In the genomic region with DNA sequence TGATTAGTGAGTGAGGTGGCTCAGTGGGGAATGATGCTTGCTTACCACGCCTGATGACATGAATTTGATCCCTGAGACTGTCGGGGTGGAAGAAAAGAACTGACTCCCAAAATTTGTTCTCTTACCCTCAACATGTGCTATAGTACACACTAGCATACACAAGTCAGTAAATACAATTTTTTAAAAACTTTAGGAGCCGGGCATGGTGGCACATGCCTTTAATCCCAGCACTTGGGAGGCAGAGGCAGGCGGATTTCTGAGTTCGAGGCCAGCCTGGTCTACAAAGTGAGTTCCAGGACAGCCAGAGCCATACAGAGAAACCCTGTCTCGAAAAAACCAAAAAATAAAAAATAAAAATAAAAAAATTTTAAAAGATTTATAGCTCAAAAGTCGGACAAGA, we compare ENCODE assay signal across 5 mouse cellular contexts. TPM values are rescaled to one million over a fixed set of nuclear protein-coding genes. Genes with fewer than 3 reads are reported as not detected.
DNase-seq lines count a peak whose midpoint lies in the region; ATAC-seq and TF ChIP-seq lines count a peak whose summit lies in the region.
"Not testable (repeated sequence)": the region's sequence is repeated elsewhere in the genome, so short reads cannot be mapped to it uniquely, and the experiment has no call there.

No protein-coding gene starts in this region.

- H3K9ac ChIP-seq in heart, embryonic 14.5 days (ENCODE audit: low read length); kidney, embryonic 16.5 days (replicated peaks; ENCODE audit: low read length): not testable (repeated sequence)

- 89% methylated on average over 6 of the region's 7 CpGs for WGBS in heart, embryonic 14.5 days
- WGBS in kidney, embryonic 16.5 days, result 85% methylated on average over 7 of the region's 7 CpGs

- not testable (repeated sequence) for H3K36me3 ChIP-seq in heart, embryonic 14.5 days (ENCODE audit: control insufficient read depth, insufficient read depth, low read length); kidney, embryonic 16.5 days (ENCODE audit: insufficient read depth, low read length)
- H3K36me3 ChIP-seq in megakaryocyte, embryonic 14.5 days (replicated peaks; ENCODE audit: low read length), result peaks cover 31% of the 10 kb centered on the region

- not testable (repeated sequence) for H3K27me3 ChIP-seq in heart, embryonic 14.5 days (ENCODE audit: control insufficient read depth, insufficient read depth, low read length); kidney, embryonic 16.5 days (ENCODE audit: insufficient read depth, low read length); megakaryocyte, embryonic 14.5 days (replicated peaks)

- not testable (repeated sequence) for H3K4me3 ChIP-seq in bone marrow macrophage, adult 2 months (ENCODE audit: insufficient read depth, low read length); heart, embryonic 14.5 days (ENCODE audit: control insufficient read depth in 1 of 2, insufficient read depth in 1 of 2, low read depth in 1 of 2, low read length in 2 of 2); kidney, embryonic 16.5 days (ENCODE audit: low read length)
- peak overlapping the region; percentile 99 for H3K4me3 ChIP-seq in megakaryocyte, embryonic 14.5 days (replicated peaks)

- not testable (repeated sequence) for ATAC-seq in heart, embryonic 14.5 days (ENCODE audit: insufficient number of reproducible peaks, insufficient read depth, low FRiP score, low read depth); kidney, embryonic 16.5 days (ENCODE audit: low FRiP score, low TSS enrichment)

- H3K9me3 ChIP-seq in heart, embryonic 14.5 days (ENCODE audit: control insufficient read depth, low read length); kidney, embryonic 16.5 days (ENCODE audit: low read length); megakaryocyte, embryonic 14.5 days: not testable (repeated sequence)

- H3K27ac ChIP-seq in bone marrow macrophage, adult 2 months (ENCODE audit: insufficient read depth, low read depth, low read length), result peak overlapping the region; percentile 51; the same call in 1 of the 2 replicates
- H3K27ac ChIP-seq in heart, embryonic 14.5 days (replicated peaks in 1 of 2; ENCODE audit: control insufficient read depth in 1 of 2, insufficient read depth in 1 of 2, low read depth in 2 of 2, low read length in 2 of 2); kidney, embryonic 16.5 days (ENCODE audit: low read length): not testable (repeated sequence)

- H3K4me2 ChIP-seq in heart, embryonic 14.5 days (ENCODE audit: low read length), result peak overlapping the region; percentile 33; the same call in 1 of the 2 replicates
- peak overlapping the region; percentile 33; the same call in 1 of the 2 replicates for H3K4me2 ChIP-seq in kidney, embryonic 16.5 days (replicated peaks; ENCODE audit: low read depth, low read length)

- peak; percentile 55 for DNase-seq in heart, adult 11 months

- peaks cover 15% of the 10 kb centered on the region for H3K4me1 ChIP-seq in bone marrow macrophage, adult 2 months (ENCODE audit: control insufficient read depth, insufficient read depth, low read length)
- H3K4me1 ChIP-seq in heart, embryonic 14.5 days (ENCODE audit: control insufficient read depth in 2 of 2, insufficient read depth in 2 of 2, low read length in 2 of 2), result peaks cover 5 to 18% of the 10 kb centered on the region in 2 experiments
- peaks cover 15% of the 10 kb centered on the region for H3K4me1 ChIP-seq in kidney, embryonic 16.5 days (ENCODE audit: insufficient read depth, low read length)
- H3K4me1 ChIP-seq in megakaryocyte, embryonic 14.5 days, result peaks cover 52% of the 10 kb centered on the region

- not testable (repeated sequence) for TF ChIP-seq CTCF in bone marrow macrophage, adult 2 months (IDR thresholded peaks at IDR 0.05; ENCODE audit: low read depth, low read length)

- TF ChIP-seq POLR2A in bone marrow macrophage, adult 2 months (IDR thresholded peaks at IDR 0.05; ENCODE audit: borderline replicate concordance, low read depth, low read length), result not testable (repeated sequence)

RNA-seq across cellular contexts. Expression of a gene that starts 2.6 kb away (rescaled TPM):
- polyA plus RNA-seq in bone marrow macrophage, adult 2 months (2012; ENCODE audit: insufficient read depth, insufficient read length, missing spikeins), result 349 and 394 TPM in 2 replicates
- 390 and 408 TPM in 2 replicates for polyA plus RNA-seq in heart, embryonic 14.5 days (2014; fragmentation: Nextera tagmentation; extraction: Ambion mirVana)
- polyA plus RNA-seq in kidney, embryonic 16.5 days (2015; fragmentation: Nextera tagmentation; extraction: Ambion mirVana), result 632 and 680 TPM in 2 replicates
- polyA plus RNA-seq in megakaryocyte, embryonic 14.5 days (2012; ENCODE audit: insufficient read depth, low replicate concordance), result 693 and 793 TPM in 2 replicates
